Mouse (Mus musculus): ENCODE measurements around the gene Tymp.

Tymp gene

DNA sequence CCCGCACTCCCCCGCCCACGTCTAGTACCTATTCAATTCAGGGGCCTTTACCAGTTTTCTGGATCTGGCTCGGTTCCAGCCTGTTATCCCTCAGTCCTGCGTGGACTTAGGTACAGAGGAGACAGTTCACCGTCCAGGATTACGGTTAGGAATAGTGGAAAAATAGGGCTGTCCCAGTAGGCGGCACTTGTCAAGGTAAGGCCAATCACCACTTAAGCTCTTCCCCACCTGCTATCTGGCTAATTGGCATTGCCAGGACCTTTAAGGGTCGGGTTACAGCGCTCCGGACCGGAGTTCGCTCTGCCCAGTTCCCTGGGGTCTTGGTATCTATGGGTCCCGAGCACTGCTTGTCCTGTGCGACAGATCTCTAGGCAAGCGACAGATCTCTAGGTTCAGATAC, at the start of gene Tymp:
Tymp (minus strand) TSS at position 83 of the 400 bp plus-strand sequence.
- no peak for DNase-seq (ENCODE audit: inconsistent ontology term)

- no peak for DNase-seq (ENCODE audit: inconsistent ontology term)
These were observed 48.9 kb upstream of the Tymp start, which contains the start of gene Cpt1b for GRCm38 (mm10) chr15:89425711-89426121. Gene Cpt1b, minus strand, starts transcription at chr15:89425863.

- no peak for DNase-seq (ENCODE audit: inconsistent ontology term)
These were observed 47.8 kb upstream of the Tymp start for GRCm38 (mm10) chr15:89424621-89425020.

- no peak for DNase-seq (ENCODE audit: inconsistent ontology term)
These were observed 45.1 kb upstream of the Tymp start for GRCm38 (mm10) chr15:89421938-89422337.

DNA sequence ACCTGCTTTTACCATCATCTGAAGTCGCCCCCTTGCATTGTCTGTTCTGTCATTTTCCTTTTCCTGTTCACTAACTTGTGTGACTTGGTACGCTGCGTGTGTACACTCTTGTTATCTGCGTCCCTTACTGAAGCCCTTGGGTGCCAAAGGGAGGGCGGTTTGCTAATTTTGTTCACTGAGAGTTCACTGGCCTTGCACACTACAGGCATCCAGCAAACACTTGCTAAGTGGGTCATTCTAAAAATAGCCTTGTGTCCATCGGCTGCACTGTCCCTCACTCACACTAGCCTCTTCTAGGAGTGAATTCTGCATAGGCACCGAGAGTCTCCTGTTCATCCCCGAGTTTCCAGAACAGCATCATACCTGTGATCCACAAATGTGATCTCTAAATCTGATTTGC, 38.4 kb upstream of the Tymp start:
- peak; percentile 7 for DNase-seq (ENCODE audit: inconsistent ontology term)

DNA sequence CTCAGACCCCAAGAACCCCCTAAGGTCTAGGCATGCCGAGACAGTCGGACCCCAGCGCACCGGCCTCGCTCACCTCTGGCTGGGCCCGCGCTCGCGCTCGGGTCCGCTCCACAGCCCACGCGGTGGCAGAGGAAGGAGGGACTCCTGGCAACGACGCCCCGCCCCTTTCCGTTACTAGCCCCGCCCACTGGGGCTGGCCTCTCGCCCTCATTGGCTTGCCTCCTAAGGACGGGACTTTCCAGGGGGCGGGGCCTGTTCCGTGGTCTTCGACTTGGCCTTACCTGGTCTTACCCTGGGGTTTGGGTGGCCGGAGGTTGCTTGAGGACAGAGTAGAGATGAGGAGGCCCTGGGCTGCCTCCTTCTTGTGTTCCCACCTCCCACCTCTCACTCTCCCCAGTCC, 33.3 kb upstream of the Tymp start, which contains the start of gene Syce3:
Syce3 (minus strand) TSS at position 386 of the 400 bp plus-strand sequence.
- DNase-seq (ENCODE audit: inconsistent ontology term) = no peak

DNA sequence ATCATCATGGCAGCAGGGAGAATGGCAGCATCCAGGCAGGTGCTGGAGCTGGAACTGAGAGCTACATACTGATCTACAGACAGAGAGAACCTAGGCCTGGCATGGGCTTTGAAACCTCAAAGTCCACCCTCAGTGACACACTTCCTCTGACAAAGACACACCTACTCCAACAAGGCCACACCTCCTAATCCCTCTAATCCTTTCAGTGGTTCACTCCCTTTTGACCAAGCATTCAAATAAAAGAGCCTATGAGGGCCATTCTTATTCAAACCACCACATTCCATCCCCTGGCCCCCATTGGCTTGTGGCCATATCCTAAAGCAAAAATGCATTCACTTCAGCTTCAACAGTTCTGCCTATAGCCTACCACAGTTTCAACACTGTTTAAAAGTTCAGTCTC, 29.9 kb upstream of the Tymp start:
- DNase-seq (ENCODE audit: inconsistent ontology term) = no peak

GRCm38 (mm10) chr15:89404831-89405623, 28.2 kb upstream of the Tymp start:
- no peak for DNase-seq (ENCODE audit: inconsistent ontology term)

- no peak for DNase-seq (ENCODE audit: inconsistent ontology term)
These were observed 25.6 kb upstream of the Tymp start for GRCm38 (mm10) chr15:89402471-89402870.

GRCm38 (mm10) chr15:89399716-89400115, 22.9 kb upstream of the Tymp start:
- DNase-seq (ENCODE audit: inconsistent ontology term) = no peak

DNA sequence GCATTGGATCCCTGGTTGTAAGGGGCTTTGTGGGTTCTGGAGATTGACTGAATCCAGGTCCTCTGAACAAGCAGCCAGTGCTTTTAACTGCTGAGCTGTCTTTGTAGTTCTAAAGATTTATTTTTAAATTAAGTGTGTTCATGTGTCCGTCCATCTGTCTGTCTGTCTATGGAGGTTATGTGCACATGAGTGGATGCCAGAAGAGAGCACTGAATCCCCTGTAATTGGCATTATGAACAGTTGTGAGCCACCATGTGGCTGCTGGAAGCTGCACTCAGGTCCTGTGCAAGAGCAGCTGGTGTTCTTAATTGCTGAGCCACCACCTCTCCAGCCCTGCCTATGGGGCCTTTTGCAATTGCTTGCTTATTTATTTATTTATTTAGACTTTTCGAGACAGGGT, 21.3 kb upstream of the Tymp start:
- no peak for DNase-seq (ENCODE audit: inconsistent ontology term)

- no peak for DNase-seq (ENCODE audit: inconsistent ontology term)
These were observed 20.0 kb upstream of the Tymp start for GRCm38 (mm10) chr15:89396883-89397282.

GRCm38 (mm10) chr15:89390081-89390480, 13.2 kb upstream of the Tymp start:
- no peak for DNase-seq (ENCODE audit: inconsistent ontology term)

DNA sequence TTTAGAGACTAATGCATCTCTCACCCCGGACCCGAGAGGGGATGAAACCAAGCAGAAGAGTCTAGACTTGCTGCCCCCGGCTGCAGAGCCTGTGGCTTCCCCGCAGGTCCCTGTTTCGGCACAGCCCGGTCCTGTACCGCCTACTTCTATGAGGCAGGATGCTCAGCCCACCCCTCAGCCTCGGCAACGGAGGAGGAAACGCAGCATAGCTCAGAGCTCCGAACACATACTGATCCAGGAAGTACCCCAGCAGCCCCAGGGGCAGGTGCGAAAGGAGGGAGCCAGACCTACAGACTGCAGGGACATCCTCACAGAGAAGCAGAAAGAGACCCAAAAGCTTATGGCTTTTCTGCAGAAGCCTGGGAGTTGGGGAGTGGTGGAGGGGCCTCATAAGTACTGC, 10.3 kb upstream of the Tymp start:
- DNase-seq (ENCODE audit: inconsistent ontology term) = no peak

DNA sequence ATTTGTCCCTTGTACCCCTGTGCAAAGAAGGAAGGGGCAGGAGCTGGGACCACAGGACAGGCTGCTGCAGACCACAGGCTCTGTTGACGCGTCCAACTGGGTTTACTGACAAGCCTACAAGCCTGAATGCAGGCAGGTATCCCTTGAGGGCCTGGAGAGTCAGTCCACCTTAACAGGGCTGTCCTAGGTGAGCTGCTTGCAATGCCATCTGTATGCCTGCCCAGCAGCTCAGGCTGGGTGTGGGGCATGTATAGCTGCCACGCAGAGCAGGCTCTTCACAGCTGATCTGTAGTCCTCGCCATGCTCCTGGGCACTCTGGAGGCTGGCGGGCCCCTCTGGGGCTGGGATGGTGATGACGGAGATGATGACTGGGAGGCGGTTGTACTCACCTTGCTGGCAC, 7.8 kb upstream of the Tymp start, which contains the start of gene Klhdc7b:
Klhdc7b (plus strand) TSS at position 301 of the 400 bp plus-strand sequence.
- no peak for DNase-seq (ENCODE audit: inconsistent ontology term)

DNA sequence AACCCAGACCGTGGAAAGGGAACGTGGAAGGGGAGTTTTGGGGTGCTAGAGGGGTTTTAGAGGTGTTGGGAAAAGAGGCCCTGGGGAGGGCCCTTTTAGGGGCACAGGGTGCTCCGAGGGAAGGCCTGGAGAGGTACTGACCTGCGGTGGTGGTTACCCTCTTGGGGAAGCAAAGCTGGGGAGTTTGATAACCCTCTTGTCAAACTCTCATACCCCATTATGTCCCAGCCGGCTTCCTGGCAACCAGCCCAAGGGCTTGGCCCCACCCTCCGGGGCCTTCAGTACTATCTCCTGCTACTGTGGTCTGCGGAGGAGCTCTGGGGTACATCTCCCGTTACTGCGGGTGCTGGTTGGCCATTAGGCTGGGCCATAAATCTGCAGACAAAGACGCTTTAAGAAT, 2.6 kb upstream of the Tymp start:
- no peak for DNase-seq (ENCODE audit: inconsistent ontology term)

GRCm38 (mm10) chr15:89378831-89379401, 2.1 kb upstream of the Tymp start, which contains the start of gene Odf3b:
Gene Odf3b, minus strand, starts transcription at chr15:89379282.
- DNase-seq (ENCODE audit: inconsistent ontology term) = peak; percentile 39

- no peak for DNase-seq (ENCODE audit: inconsistent ontology term)
These were observed 1.3 kb upstream of the Tymp start for GRCm38 (mm10) chr15:89377938-89378828.

- no peak for DNase-seq (ENCODE audit: inconsistent ontology term)
These were observed 523 bp upstream of the Tymp start for GRCm38 (mm10) chr15:89377362-89377761.

DNA sequence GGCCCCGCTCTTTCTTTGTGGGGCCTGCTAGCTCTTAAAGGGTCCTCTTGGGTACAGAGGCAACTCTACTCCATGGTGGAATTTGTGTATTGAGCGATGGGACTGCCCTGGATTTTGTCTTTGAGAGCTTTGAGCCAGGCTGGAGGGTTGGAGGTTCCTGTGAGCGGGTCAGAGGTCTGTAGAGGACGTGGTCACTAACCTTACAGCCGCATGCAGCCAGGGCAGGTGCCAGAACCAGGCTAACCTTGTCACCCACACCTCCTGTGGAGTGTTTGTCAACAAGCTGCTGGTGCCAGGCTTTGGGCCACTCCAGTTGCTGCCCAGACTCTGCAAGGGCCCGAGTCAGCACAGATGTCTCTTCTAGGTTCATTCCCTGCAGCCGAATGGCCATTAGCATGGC, 799 bp downstream of the Tymp start:
- no peak for DNase-seq (ENCODE audit: inconsistent ontology term)

- DNase-seq (ENCODE audit: inconsistent ontology term) = no peak
These were observed 1.9 kb downstream of the Tymp start for GRCm38 (mm10) chr15:89374801-89375534.

Data from Muller cell, postnatal 12 days (primary cell).